Mouse (Mus musculus): Measurements from ENCODE around the gene Wsb2.

Wsb2 gene

DNA sequence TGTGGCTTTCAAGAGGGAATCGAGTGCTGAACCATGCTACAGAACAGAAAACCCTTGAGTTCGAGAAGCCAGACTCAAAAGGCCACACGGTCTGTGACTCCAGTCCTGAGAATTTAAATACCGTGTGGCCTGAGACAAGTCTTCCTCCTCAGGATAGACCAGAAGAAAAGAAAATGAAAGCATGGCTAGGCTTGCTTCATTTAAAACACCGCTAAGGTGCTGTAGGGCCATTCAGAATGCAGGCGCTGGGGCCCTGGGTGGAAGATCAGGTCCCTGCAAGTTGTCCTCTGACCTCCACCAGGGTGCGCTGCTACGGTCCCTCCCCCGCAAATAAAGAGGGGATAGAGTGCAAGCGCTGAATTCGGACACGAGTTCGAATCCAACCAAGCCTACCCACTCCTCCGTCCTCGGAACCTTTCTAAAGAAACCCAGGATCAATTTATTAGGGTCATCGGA lies 31.2 kb downstream of the Wsb2 start:
- WGBS = 5% methylated on average over 16 of the region's 16 CpGs

GRCm38 (mm10) chr5:117388877-117389276 lies 31.8 kb downstream of the Wsb2 start, which contains the start of gene Rfc5:
Gene Rfc5 (minus strand): TSS chr5:117389047.
- under 1% methylated on average over 40 of the region's 44 CpGs for WGBS

GRCm38 (mm10) chr5:117390895-117391294 lies 33.8 kb downstream of the Wsb2 start:
- WGBS = 96% methylated on average over 1 of the region's 1 CpGs

GRCm38 (mm10) chr5:117395834-117396233 lies 38.7 kb downstream of the Wsb2 start:
- 87% methylated on average over 5 of the region's 5 CpGs for WGBS

DNA sequence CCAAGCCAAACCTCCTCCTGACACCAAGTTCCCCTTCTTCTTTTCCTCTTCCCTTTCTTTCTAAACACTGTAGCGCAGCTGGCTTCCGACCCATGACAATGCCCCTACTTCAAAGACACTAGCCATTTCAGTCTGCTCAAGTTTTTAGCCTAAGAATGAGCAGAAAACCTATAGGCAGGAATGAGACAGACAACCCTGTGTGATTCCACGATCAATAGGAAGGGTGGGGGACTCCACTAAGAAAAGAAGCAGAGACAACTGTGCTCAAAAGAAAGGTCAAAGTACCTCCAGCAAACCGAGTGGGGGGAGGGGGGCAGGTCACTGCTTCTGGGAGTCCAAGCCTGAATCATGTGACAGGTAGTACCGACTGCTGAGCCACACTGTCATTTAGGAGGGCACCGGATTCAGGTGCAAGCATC lies 39.5 kb downstream of the Wsb2 start:
- 66% methylated on average over 6 of the region's 6 CpGs for WGBS

DNA sequence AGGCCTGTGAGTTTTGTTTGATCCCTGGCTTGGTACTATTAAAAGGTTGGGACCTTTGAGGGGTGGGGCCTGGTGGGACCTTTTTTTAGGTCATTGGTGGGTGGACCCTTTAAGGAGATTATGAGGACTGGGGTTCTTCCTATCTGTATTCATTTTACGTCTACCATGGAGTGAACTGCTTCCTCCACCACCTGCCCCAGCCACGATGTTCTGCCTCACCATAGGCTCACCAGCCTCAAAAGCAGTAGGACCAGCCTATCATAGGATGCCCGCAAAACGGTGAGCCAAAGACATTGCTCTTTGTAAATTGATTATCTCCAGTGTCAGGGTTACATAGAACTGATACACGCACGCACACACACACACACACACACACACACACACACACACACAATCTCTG lies 40.3 kb downstream of the Wsb2 start:
- 90% methylated on average over 6 of the region's 6 CpGs for WGBS

DNA sequence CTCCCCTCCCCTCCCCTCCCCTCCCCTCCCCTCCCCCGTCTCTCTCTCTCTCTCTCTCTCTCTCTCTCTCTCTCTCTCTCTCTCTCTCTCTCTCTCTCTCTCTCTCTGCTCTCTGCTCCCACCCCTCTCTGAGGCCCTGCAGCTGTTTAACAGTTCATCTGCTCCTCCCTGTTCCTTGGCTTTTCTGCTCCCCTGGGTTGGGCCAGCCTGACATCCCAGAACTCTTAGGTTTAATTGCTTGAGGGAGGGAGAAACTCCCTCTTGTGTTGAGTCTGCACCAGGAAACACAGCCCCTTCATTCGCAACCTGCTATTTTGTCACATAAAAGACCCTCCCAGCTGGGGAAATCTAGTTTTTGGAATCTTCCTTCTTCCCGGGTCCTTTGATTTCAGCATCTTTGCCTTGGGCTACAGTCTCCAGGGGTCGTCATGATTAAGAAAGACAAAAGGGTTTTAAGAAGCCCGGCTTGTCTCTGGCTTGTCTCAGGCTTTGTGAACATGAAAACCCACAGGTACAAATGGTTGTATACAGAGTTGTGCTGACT lies 41.0 kb downstream of the Wsb2 start:
- 50% methylated on average over 4 of the region's 5 CpGs for WGBS

- 83% methylated on average over 9 of the region's 9 CpGs for WGBS
Observed at GRCm38 (mm10) chr5:117399281-117399680, 42.2 kb downstream of the Wsb2 start.

DNA sequence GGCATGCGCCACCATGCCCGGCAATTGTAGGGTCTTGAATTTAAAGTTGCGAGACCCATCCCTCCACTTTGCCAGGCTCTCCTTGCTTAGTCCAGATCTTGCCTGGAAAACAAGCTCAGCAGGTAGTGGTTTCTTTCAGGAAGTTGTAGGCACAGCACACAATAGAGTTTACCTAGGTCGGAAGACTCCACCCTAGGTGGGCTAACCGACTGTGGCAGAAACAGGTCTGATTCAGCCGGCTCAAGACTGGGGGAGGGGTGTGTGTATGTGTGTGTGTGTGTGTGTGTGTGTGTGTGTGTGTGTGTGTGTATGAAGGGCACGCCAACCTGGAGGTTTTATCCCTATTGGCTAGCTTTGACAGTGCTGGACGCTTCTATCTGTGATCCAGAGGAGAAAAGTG lies 46.5 kb downstream of the Wsb2 start:
- WGBS = 87% methylated on average over 8 of the region's 8 CpGs

- 93% methylated on average over 2 of the region's 2 CpGs for WGBS
Observed at GRCm38 (mm10) chr5:117404671-117405070, 47.6 kb downstream of the Wsb2 start.

DNA sequence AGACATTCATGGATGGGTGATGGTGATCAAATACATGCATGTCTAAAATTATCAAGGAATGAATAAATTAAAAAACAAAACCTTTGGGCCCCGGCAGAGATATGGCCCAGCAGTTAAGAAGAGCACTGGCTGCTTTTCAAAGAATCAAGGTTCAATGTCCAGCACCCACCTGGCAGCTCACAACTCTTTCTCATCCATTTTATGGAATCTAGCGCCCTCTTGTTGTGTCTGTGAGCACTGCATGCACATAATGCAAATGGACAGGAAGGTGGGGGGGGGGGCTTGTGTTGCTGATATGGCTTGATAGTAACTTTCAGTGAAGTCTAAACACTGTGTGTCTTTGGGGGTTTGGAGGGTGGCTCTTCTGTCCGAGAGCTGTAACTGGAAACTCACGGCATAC lies 51.1 kb downstream of the Wsb2 start:
- WGBS = 66% methylated on average over 4 of the region's 4 CpGs

- WGBS = 75% methylated on average over 6 of the region's 6 CpGs
Observed at GRCm38 (mm10) chr5:117409369-117409768, 52.3 kb downstream of the Wsb2 start.

GRCm38 (mm10) chr5:117413507-117414501 lies 56.7 kb downstream of the Wsb2 start, which contains the start of gene Ksr2:
Gene Ksr2 (plus strand): TSS chr5:117414000.
- WGBS = 1% methylated on average over 87 of the region's 89 CpGs

GRCm38 (mm10) chr5:117414611-117415010 lies 57.5 kb downstream of the Wsb2 start:
- under 1% methylated on average over 10 of the region's 10 CpGs for WGBS

DNA sequence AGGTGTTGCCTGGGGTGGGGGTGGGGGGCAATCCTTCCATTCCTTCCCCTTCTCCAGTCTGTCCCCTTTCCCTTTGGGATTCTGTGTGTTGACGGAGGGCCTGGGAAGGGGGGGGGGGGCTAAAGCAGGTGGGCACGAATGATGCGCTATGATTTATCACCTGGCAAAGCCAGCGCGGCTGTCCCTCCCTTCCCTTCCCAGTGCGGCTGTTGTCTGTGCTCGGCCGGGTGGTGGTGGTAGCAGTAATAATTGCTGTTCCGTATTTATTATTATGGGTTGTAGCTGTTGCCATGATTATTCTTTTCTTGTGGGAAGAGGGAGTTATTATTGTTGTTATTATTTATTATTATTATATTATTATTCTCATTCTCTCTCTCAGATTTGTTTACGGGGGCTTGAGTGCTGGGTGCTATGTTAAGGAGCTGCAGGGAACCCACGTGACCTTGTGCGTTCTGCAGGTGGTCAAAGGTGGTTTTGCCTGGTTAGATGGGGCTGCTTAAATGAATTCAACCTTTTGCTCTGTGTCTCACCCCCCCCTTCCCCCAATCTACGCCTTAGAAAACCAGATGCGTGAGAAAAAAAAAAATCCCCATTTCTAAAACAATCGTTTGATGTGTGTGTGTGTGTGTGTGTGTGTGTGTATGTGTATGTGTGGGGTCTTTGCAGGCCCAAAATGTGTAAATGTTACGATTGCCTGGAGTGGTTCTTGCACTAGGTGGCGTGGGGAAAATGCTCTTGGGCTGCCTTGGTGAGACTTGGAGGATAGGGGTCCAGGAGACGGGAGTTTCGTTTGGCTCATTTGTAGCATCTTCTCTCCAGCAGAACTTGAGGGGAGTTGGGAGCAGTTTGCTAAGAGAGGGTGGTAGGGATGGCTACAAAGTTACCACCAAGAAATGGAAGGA lies 58.2 kb downstream of the Wsb2 start:
- 18% methylated on average over 19 of the region's 19 CpGs for WGBS

DNA sequence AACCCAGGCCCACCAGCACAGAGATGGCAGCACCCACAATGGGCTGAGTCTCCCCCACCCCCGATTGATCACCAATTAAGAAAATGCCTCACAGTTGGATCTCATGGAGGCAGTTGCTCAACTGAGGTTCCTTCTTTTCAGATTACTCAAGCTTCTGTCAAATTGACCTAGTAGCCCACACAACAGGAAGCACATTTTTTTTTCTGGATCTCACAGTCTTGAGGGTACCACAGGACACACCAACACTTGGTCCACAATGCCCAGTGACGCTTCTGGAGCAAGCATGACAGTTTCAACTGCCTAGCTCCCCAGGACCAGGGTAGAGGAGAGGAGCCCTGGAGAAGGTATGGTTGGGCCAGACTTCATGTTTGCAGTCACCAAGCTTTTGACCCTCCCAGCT lies 60.3 kb downstream of the Wsb2 start:
- WGBS = 68% methylated on average over 2 of the region's 2 CpGs
